Mouse (Mus musculus): Measurements from ENCODE around the gene Galnt16. TPM values are rescaled to one million over a fixed set of nuclear protein-coding genes. Genes with fewer than 3 reads are reported as not detected.

Gene Galnt16
- polyA plus RNA-seq, 1 experiment from 2014 or later = 4.8 TPM

DNA sequence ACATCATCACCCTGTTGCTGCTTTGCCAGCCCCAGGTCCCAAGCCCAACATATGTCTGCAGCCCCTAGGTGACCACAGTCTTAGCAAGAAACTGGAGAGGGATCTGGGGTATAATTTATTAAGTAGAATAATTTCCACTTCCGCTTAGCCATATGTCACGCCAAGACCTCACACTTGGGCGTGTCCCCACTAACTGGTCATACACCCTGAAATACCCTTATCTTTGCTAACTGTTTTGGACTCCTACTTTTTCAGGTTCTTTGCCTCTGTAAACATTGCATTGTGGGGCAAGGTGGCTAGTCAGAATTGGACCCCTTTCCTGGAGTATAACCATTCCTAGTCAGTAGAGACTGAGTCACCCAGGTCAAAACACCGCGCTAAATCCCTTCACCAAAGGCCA is 84.4 kb downstream of the Galnt16 start:
- Histone ChIP-seq H3K9me3 (ENCODE audit: low read depth, low read length) (no peaks in the 10 kb centered on the region), H3K27ac (ENCODE audit: low read depth) (no peak overlapping the region), H3K9ac (no peak overlapping the region), H3K4me2 (no peak overlapping the region), H3K4me3 (ENCODE audit: low read depth, low read length) (no peak overlapping the region), H3K4me1 (ENCODE audit: insufficient read depth) (peaks cover 18% of the 10 kb centered on the region), H3K27me3 (ENCODE audit: insufficient read depth, low read length) (no peaks in the 10 kb centered on the region), H3K36me3 (ENCODE audit: insufficient read depth) (no peaks in the 10 kb centered on the region)
- DNase-seq (no peak), ATAC-seq (ENCODE audit: insufficient read depth) (no peak)
- no peak for TF ChIP-seq CTCF (IDR thresholded peaks at IDR 0.05; ENCODE audit: low read depth)
- WGBS = 90% methylated on average over 5 of the region's 5 CpGs

- DNase-seq (peak; percentile 90), ATAC-seq (ENCODE audit: insufficient read depth) (peak; percentile 73; the same call in 1 of the 2 replicates)
- no peak overlapping the region for H3K9ac ChIP-seq
- H3K36me3 ChIP-seq (ENCODE audit: insufficient read depth) = no peaks in the 10 kb centered on the region
- peak overlapping the region; percentile 75 for H3K27ac ChIP-seq (ENCODE audit: low read depth)
- 0 out of 2 replicates have a peak overlapping the region, but pooled peaks have one; percentile 1 for H3K4me2 ChIP-seq
- 2% methylated on average over 4 of the region's 4 CpGs for WGBS
- no peak overlapping the region for H3K4me3 ChIP-seq (ENCODE audit: low read depth, low read length)
- H3K9me3 ChIP-seq (ENCODE audit: low read depth, low read length) = no peaks in the 10 kb centered on the region
- no peak for TF ChIP-seq CTCF (IDR thresholded peaks at IDR 0.05; ENCODE audit: low read depth)
- H3K4me1 ChIP-seq (ENCODE audit: insufficient read depth) = peaks cover 18% of the 10 kb centered on the region
- no peaks in the 10 kb centered on the region for H3K27me3 ChIP-seq (ENCODE audit: insufficient read depth, low read length)
These were observed 85.5 kb downstream of the Galnt16 start for GRCm38 (mm10) chr12:80603566-80603965.

DNA sequence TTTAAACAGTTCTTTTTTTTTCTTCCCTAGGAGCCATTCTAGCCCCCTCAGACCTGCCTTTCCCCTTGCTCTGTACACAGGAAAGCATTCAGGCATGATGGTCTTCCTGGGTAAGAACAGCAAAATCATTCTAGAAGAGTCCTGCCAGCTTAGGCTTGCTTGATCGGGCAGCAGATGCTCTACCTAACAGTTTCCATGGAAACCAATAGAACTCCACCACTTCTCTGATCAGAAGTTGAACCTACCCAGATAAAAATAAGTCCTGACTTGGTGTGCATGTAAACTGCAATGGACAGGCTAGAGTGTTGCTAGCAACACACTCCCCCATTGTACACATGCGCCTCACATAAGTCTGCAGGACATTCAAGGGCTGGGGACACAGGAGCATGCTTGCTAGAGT is 86.1 kb downstream of the Galnt16 start:
- Histone ChIP-seq H3K27me3 (ENCODE audit: insufficient read depth, low read length) (no peaks in the 10 kb centered on the region), H3K9ac (no peak overlapping the region), H3K9me3 (ENCODE audit: low read depth, low read length) (no peaks in the 10 kb centered on the region), H3K27ac (ENCODE audit: low read depth) (peak overlapping the region; percentile 75), H3K4me3 (ENCODE audit: low read depth, low read length) (no peak overlapping the region), H3K36me3 (ENCODE audit: insufficient read depth) (no peaks in the 10 kb centered on the region), H3K4me2 (no peak overlapping the region), H3K4me1 (ENCODE audit: insufficient read depth) (peaks cover 18% of the 10 kb centered on the region)
- ATAC-seq (ENCODE audit: insufficient read depth) (no peak), DNase-seq (no peak)
- no peak for TF ChIP-seq CTCF (IDR thresholded peaks at IDR 0.05; ENCODE audit: low read depth)
- WGBS = 77% methylated on average over 2 of the region's 2 CpGs

DNA sequence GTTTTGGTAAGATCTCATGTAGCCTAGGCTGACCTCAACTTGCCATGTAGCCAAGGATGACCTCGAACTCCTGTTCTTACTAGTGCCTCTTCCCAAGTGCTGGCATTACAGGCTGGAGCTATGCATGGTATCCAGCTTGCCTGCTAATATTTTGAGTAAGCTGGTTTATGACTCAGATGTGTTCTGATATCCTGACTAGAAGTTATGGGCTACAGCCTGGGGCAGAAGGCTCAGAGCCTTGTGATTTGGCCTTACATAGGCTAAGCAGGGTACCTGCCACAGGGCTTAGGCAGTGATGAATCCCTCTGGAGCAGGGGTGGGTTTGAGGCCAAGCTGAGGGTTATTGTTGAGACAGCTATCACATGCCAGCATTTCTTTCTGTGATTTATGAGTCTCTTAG is 90.5 kb downstream of the Galnt16 start:
- 86% methylated on average over 1 of the region's 1 CpGs for WGBS

GRCm38 (mm10) chr12:80609928-80610327 is 91.9 kb downstream of the Galnt16 start:
- TF ChIP-seq CTCF (IDR thresholded peaks at IDR 0.05; ENCODE audit: low read depth) = no peak
- no peaks in the 10 kb centered on the region for H3K9me3 ChIP-seq (ENCODE audit: low read depth, low read length)
- H3K4me3 ChIP-seq (ENCODE audit: low read depth, low read length) = no peak overlapping the region
- no peaks in the 10 kb centered on the region for H3K27me3 ChIP-seq (ENCODE audit: insufficient read depth, low read length)
- no peaks in the 10 kb centered on the region for H3K4me1 ChIP-seq (ENCODE audit: insufficient read depth)
- no peak overlapping the region for H3K4me2 ChIP-seq
- no peak overlapping the region for H3K27ac ChIP-seq (ENCODE audit: low read depth)
- no peak overlapping the region for H3K9ac ChIP-seq
- 67% methylated on average over 3 of the region's 3 CpGs for WGBS
- no peak for ATAC-seq (ENCODE audit: insufficient read depth)
- H3K36me3 ChIP-seq (ENCODE audit: insufficient read depth) = no peaks in the 10 kb centered on the region
- DNase-seq = no peak

More for the DNA sequence above, 90.5 kb downstream of the Galnt16 start:
- ATAC-seq (ENCODE audit: insufficient read depth) (no peak), DNase-seq (no peak)
- H3K27me3 ChIP-seq (ENCODE audit: insufficient read depth, low read length) = no peaks in the 10 kb centered on the region
- H3K9ac ChIP-seq = no peak overlapping the region
- no peak overlapping the region for H3K4me3 ChIP-seq (ENCODE audit: low read depth, low read length)
- peaks cover 12% of the 10 kb centered on the region for H3K4me1 ChIP-seq (ENCODE audit: insufficient read depth)
- no peaks in the 10 kb centered on the region for H3K9me3 ChIP-seq (ENCODE audit: low read depth, low read length)
- no peak overlapping the region for H3K27ac ChIP-seq (ENCODE audit: low read depth)
- TF ChIP-seq CTCF (IDR thresholded peaks at IDR 0.05; ENCODE audit: low read depth) = no peak
- H3K4me2 ChIP-seq = no peak overlapping the region
- H3K36me3 ChIP-seq (ENCODE audit: insufficient read depth) = no peaks in the 10 kb centered on the region

GRCm38 (mm10) chr12:80612113-80612791 is 94.2 kb downstream of the Galnt16 start:
- Histone ChIP-seq H3K27me3 (ENCODE audit: insufficient read depth, low read length) (no peaks in the 10 kb centered on the region), H3K36me3 (ENCODE audit: insufficient read depth) (no peaks in the 10 kb centered on the region), H3K4me2 (no peak overlapping the region), H3K4me3 (ENCODE audit: low read depth, low read length) (no peak overlapping the region), H3K27ac (ENCODE audit: low read depth) (peak overlapping the region; percentile 38; the same call in 1 of the 2 replicates), H3K9me3 (ENCODE audit: low read depth, low read length) (no peaks in the 10 kb centered on the region), H3K4me1 (ENCODE audit: insufficient read depth) (no peaks in the 10 kb centered on the region), H3K9ac (no peak overlapping the region)
- 46% methylated on average over 9 of the region's 9 CpGs for WGBS
- peak; percentile 27 for DNase-seq
- TF ChIP-seq CTCF (IDR thresholded peaks at IDR 0.05; ENCODE audit: low read depth) = no peak
- no peak for ATAC-seq (ENCODE audit: insufficient read depth)

- no peaks in the 10 kb centered on the region for H3K9me3 ChIP-seq (ENCODE audit: low read depth, low read length)
- no peak overlapping the region for H3K4me3 ChIP-seq (ENCODE audit: low read depth, low read length)
- no peaks in the 10 kb centered on the region for H3K4me1 ChIP-seq (ENCODE audit: insufficient read depth)
- no peak overlapping the region for H3K4me2 ChIP-seq
- H3K27me3 ChIP-seq (ENCODE audit: insufficient read depth, low read length) = no peaks in the 10 kb centered on the region
- no peak overlapping the region for H3K9ac ChIP-seq
- H3K36me3 ChIP-seq (ENCODE audit: insufficient read depth) = no peaks in the 10 kb centered on the region
- ATAC-seq (ENCODE audit: insufficient read depth) (peak; percentile 38; the same call in 1 of the 2 replicates), DNase-seq (peak; percentile 45)
- WGBS = 42% methylated on average over 7 of the region's 7 CpGs
- H3K27ac ChIP-seq (ENCODE audit: low read depth) = peak overlapping the region; percentile 42; the same call in 1 of the 2 replicates
- TF ChIP-seq CTCF (IDR thresholded peaks at IDR 0.05; ENCODE audit: low read depth) = no peak
These were observed 97.5 kb downstream of the Galnt16 start for GRCm38 (mm10) chr12:80615371-80616257.
